Mouse (Mus musculus): ENCODE results near the gene Gal3st1.
A peak's percentile ranks its signal among the peaks of the same experiment; 100 is the strongest.

The Gal3st1 gene

DNA sequence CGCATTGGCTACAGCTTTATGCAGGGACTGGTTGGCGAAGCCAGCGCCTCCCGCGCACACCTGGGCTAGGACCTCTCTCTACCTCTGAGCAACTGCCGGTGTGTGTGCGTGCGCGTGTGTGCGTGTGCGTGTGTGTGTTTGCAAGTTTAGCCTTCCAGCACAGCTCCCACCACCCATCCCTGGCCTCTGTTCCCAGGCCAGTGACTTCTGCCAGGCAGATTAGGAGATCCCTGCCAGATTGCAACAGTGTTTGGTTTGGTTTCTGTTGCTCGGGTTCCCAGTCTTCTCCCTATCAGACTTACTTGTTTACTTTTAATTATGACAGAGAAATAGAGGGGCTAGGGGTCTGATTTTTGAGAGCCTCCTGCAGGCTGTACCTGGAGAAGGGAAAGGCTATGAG, 48.5 kb downstream of the Gal3st1 start:
- no peak for DNase-seq (ENCODE audit: low spot score)

DNA sequence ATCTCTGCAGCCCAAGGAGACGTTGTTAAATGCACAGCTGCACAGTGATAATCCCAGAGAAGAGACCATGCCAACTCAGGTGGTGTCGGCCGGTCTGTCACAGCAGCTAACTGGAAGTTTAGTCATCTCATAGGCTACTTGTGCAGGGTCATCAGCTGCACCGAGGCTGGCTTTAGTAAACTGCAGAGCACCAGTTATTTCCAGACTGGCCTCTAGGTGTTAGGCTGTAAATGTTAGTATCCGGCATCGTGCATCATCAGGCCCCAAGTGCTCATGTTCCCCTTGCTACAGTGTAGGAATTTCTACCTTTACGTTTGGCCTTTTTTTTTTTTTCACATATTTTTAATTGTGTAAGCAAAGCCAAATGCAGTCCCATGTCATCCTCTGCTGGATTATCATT, 50.0 kb downstream of the Gal3st1 start:
- DNase-seq (ENCODE audit: low spot score): no peak

DNA sequence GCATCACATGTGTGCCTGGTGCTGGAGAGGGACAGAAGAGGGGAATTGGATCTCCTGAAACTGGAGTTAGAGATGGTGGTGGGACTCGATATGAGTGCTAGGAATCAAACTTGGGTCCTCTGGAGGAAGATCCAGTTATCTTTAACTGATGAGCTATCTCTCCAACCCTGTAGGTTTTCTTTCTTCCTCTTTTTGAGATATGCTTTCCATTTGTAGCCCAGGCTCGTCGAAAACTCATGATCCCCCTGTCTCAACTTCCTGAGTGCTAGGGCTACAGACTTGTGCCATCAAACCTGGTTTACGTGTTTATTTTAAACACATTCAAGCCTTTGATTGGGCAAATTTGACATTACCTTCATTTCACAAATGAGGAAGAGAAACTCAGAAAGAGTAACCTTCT, 50.7 kb downstream of the Gal3st1 start:
- DNase-seq (ENCODE audit: low spot score): no peak

DNA sequence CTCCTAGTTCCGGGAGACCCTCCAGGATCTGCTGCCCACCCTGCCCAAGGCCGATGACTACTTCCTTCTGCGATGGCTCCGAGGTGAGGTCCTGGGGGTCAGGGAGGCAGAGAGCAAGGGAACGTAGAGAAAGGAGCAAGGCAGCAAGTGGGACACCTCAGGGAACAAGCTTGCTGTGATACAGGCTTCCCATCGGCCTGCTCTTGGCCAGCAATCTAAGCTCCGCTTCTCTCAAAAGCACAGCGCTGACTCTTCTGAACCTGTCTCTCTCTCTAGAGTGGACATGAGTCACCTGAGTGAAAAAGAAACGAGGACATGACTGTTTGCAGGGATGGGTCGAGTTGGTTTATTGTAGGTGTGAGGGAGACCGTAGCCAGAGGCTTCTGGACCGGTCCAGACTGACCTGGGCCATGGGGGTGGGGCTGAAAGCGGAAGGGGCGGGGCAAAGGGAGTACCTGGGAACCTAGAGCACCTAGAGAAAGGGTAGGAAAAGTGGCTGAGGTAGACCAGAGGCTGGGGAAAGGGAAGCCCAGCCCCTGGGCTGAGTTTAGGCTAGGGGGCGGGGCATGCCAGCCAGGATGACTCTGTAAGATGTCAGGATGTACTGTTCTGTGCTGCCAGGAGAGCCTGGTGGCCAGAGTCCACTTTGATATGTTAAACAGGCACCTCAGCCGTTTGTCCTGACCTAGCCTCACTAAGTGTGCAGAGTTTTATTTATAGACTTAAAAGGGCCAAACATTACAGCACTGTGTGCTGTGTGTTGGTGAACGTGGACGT, 51.9 kb downstream of the Gal3st1 start:
- DNase-seq (ENCODE audit: low spot score): peak; percentile 30

DNA sequence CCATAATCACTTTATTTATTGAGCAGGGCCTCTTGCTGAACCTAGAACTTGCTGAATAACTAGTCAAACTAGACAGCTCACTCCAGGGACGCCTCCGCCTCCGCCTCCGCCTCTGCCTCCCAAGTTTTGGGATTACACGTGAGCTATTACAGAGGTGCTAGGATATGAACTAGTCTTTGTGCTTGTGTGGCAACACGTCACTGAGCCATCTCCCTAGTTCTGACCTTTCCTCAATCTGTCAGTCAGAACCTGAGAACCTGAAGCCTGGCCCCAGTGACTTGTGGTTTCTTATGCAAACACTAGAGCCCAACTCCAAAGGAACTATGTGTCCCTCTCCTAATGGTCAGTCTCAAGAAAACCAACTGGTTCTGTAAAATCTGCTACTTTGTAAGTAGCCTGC, 52.5 kb downstream of the Gal3st1 start:
- peak; percentile 82 for DNase-seq (ENCODE audit: low spot score)

DNA sequence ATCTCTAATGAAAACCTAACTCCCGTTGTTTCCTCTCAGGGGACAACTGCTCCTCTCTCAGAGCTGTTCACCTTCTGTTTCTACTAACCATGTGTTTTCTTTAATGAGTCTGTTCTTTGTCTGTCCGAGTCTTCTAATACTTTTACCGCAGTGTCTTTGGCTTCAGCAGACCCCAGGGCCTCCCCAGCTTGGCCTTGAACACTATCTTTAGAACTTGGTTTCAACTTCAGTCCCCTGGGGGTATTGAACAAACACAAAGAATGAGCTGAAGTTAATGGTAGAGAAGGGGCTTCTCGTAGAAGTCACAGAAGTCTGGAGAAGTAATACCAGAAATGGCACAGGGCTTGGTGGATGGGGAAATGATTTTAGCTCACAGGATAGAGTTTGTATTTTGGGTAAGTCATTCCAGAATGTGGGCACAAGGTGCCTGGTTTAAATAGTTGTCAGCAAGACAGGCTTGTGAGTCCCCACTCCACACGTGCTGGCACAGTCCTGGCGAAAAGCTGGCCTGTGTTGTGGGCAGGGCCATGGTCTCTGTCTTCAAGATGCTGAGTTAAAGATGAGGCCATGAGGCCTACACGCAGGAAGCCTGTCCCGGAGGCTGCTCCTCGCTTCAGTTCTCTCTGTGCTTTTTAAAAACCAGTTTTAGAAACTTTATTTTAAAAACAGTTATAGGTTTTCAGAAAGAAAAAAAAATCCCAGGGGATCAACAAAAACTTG, 53.1 kb downstream of the Gal3st1 start:
- no peak for DNase-seq (ENCODE audit: low spot score)

DNA sequence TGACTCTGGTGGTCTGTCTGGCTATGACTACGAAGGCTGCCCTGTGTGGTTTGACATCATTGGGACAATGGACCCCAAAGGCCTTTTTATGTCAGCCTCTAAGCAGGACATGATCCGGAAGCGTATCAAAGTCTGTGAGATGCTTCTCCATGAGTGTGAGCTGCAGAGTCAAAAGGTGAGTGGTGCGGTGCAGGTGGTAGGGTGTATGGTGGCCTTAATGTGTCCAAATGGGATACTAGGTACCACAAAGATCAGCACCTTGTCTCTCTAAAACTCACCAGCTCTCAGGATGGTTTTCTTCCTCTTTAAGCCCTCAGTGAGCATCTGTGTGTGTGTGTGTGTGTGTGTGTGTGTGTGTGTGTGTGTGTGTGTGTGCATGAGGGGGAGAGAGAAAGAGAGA, 56.5 kb downstream of the Gal3st1 start:
- no peak for DNase-seq (ENCODE audit: low spot score)

DNA sequence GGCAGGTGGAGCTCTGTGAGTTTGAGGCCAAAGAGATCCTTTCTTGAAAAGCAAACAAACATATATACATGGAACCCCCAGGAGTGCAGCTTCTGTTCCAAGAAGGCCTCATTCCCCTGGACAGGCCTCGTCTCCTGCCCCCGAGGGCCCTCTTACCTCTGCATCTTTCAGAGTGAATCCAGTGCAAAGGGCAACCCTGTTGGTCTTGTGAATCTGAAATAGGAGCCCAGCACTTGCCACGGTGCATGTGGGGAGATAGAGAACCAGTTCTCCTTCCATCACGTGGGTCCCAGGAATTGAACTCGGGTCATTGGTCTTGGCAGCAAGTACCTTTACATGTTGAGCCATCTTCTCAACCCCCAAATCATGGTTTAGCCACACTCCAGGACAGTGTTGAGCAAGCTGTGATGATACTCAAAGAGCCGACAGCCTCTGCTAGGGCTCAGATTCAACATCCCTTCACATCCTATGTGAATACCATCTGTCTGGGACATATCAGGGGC, 57.7 kb downstream of the Gal3st1 start:
- DNase-seq (ENCODE audit: low spot score): no peak

DNA sequence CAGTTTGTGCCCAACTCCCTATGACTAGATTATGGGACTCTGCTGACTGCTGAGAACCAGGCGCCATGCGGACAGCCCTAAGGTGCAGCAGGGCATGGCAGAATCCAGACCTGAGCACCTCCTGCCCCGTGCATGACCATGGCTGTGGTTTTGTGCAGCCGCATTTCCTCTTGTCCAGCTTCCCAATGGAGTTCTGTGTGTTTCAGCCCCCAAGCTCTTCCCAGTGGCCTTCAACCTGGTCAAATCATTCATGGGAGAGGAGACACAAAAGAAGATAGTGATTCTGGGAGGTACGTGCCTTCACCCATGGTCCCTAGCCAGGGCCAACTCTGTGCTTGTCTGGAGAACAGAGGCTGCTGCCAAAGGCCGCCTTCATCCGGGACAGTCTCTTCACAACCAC, 59.6 kb downstream of the Gal3st1 start:
- no peak for DNase-seq (ENCODE audit: low spot score)

DNA sequence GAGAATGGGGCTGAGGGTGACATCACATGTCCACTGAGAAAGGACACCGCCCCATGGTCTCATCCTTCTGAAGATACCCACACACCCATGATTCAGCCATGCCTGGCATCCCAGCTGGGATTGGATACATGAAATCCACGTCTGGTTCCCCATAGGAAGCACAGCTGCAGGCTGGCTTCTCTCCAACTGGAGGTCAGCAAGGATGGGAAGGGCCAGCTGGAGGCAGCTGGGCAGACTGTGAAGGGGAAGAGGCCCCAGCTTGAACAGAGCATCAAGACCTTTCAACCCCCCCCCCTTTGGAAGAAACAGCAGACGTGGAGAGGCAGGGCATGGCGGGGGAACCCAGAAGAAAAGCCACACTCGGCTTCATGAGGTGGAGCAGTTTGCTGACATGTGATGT, 63.1 kb downstream of the Gal3st1 start:
- DNase-seq (ENCODE audit: low spot score): no peak

DNA sequence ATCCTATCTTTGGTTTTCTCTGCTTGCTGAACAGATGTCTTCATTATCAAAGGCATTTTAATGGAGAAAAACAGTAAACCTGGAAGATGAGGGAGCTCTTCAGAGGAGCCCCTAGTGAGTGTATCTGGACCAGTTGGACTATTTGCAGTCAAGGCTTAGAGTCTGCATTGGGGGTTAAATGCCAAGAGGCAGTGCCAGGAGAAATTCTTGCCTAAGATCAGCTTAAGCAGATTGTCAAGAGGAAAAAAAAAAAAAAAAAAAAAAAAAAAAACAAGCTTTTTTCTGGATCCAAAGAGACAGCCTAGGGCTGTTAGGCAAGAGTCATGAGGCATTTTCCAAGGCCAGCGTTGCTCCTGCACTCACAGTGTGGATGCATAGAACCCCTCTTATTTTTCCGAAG, 64.3 kb downstream of the Gal3st1 start:
- DNase-seq (ENCODE audit: low spot score): no peak

DNA sequence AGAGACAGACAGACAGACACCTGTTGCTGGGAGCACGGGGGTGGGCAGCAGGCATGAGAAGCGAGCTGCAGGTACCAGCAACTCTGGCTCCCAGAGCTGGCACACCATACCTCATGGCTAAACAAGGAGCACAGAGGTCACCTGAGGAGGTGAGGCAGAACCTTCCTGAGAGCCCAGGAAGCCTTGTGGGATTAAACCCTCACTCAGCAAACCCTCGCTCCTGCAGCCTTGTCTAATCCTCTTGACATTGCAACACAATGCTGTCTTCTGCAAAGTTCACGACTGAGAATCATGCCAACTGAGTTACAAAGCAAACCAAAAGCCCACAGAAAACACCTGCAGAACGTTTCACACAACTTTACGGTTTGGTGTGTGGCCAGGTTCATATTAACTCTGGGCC, 65.0 kb downstream of the Gal3st1 start:
- DNase-seq (ENCODE audit: low spot score): no peak
